Mouse (Mus musculus): ENCODE measurements around the gene Slc7a11. TPM values are rescaled to one million over a fixed set of nuclear protein-coding genes. Genes with fewer than 3 reads are reported as not detected.

Gene Slc7a11
- total and polyA plus RNA-seq, 3 experiments: 0.03 to 0.98 (median 0.38) TPM

DNA sequence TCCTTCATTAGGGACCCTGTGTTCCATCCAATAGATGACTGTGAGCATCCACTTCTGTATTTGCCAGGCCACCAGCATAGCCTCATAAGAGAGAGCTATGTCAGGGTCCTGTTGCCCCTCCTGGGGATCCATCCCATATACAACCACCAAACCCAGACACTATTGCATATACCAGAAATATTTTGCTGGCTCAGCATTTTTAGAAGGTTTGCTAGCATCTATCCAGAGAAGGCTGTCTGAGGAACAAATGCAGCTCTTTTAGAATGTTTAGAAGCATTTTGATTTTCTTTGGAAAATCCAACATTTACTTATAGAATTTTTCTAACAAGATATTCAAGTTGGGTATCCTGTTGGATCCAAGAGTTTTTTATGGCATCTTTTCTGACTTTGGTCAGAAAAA, 299.3 kb downstream of the Slc7a11 start:
- H3K4me3 ChIP-seq (ENCODE audit: low read depth, low read length): no peak overlapping the region
- H3K9me3 ChIP-seq (replicated peaks): no peaks in the 10 kb centered on the region
- DNase-seq (ENCODE audit: low spot score) (no peak), ATAC-seq (ENCODE audit: extremely low read depth, insufficient number of reproducible peaks, low FRiP score, poor library complexity, severe bottlenecking) (no peak)
- H3K36me3 ChIP-seq (replicated peaks): no peaks in the 10 kb centered on the region
- H3K4me1 ChIP-seq (ENCODE audit: insufficient read depth, low read depth, low read length): no peaks in the 10 kb centered on the region
- TF ChIP-seq POLR2AphosphoS5 (IDR thresholded peaks at IDR 0.05; ENCODE audit: insufficient replicate concordance, low read depth, low read length) (no peak), TAL1 (conservative IDR thresholded peaks at IDR 0.05; ENCODE audit: low read depth, low read length) (no peak), GATA2 (IDR thresholded peaks at IDR 0.05; ENCODE audit: borderline replicate concordance, low read depth, low read length) (no peak), GATA1 (IDR thresholded peaks at IDR 0.05; ENCODE audit: borderline replicate concordance, low read length) (no peak), CTCF (IDR thresholded peaks at IDR 0.05; ENCODE audit: low read depth, low read length) (no peak)
- no peaks in the 10 kb centered on the region for H3K27me3 ChIP-seq (ENCODE audit: insufficient read depth, low read length)

DNA sequence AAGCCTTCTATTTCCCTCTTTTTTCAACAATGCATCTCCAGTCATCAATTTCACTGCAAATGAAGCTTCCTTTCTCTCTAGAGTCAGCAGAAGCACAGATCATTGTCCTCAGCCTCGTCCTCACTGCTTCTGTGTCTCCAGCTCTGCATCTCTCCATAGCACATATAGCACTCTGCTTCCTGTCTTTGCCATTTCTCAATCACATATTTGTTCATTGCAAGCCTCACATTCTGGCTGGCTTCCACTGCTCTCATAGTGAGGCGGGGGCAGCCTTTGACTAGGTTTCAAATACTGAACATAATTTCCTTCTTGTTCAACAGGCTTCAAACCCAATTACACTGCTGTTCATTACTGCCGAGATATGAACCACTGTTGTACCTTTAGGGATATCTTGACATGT, 305.1 kb downstream of the Slc7a11 start:
- no peak for ATAC-seq (ENCODE audit: extremely low read depth, insufficient number of reproducible peaks, low FRiP score, poor library complexity, severe bottlenecking)
- H3K27me3 ChIP-seq (ENCODE audit: insufficient read depth, low read length): no peaks in the 10 kb centered on the region
- no peak overlapping the region for H3K4me3 ChIP-seq (ENCODE audit: low read depth, low read length)
- H3K9me3 ChIP-seq (replicated peaks): no peaks in the 10 kb centered on the region
- no peaks in the 10 kb centered on the region for H3K36me3 ChIP-seq (replicated peaks)
- no peaks in the 10 kb centered on the region for H3K4me1 ChIP-seq (ENCODE audit: insufficient read depth, low read depth, low read length)
- no peak for TF ChIP-seq GATA2 (IDR thresholded peaks at IDR 0.05; ENCODE audit: borderline replicate concordance, low read depth, low read length)
- no peak for TF ChIP-seq CTCF (IDR thresholded peaks at IDR 0.05; ENCODE audit: low read depth, low read length)
- no peak for TF ChIP-seq GATA1 (IDR thresholded peaks at IDR 0.05; ENCODE audit: borderline replicate concordance, low read length)
- TF ChIP-seq TAL1 (conservative IDR thresholded peaks at IDR 0.05; ENCODE audit: low read depth, low read length): no peak
- no peak for TF ChIP-seq POLR2AphosphoS5 (IDR thresholded peaks at IDR 0.05; ENCODE audit: insufficient replicate concordance, low read depth, low read length)
- no peak for DNase-seq (ENCODE audit: low spot score)

DNA sequence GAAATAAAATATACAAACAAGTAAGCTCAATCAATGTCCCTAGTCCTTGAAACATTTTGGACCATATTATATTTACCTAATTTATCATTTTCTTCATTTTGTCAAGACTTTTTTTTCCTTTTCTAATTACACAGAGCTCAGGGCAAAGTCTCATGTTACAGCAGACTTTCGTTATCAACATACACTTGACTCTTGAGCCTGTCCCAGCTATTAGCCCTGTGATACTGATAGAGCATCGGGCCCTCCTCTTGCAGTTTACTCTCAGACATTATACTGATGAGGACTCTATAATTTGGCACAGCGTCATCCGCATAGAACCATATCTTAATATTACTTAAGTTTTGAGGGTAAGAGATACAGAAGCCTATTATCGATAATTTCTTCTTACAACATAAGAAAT, 311.2 kb downstream of the Slc7a11 start:
- H3K4me1 ChIP-seq (ENCODE audit: insufficient read depth, low read depth, low read length): no peaks in the 10 kb centered on the region
- TF ChIP-seq GATA1 (IDR thresholded peaks at IDR 0.05; ENCODE audit: borderline replicate concordance, low read length): no peak
- TF ChIP-seq CTCF (IDR thresholded peaks at IDR 0.05; ENCODE audit: low read depth, low read length): no peak
- no peaks in the 10 kb centered on the region for H3K36me3 ChIP-seq (replicated peaks)
- no peak overlapping the region for H3K4me3 ChIP-seq (ENCODE audit: low read depth, low read length)
- 0 out of 2 replicates have a peak, but pooled peaks cover 2% of the 10 kb centered on the region for H3K9me3 ChIP-seq (replicated peaks)
- DNase-seq (ENCODE audit: low spot score) (no peak), ATAC-seq (ENCODE audit: extremely low read depth, insufficient number of reproducible peaks, low FRiP score, poor library complexity, severe bottlenecking) (no peak)
- no peaks in the 10 kb centered on the region for H3K27me3 ChIP-seq (ENCODE audit: insufficient read depth, low read length)

DNA sequence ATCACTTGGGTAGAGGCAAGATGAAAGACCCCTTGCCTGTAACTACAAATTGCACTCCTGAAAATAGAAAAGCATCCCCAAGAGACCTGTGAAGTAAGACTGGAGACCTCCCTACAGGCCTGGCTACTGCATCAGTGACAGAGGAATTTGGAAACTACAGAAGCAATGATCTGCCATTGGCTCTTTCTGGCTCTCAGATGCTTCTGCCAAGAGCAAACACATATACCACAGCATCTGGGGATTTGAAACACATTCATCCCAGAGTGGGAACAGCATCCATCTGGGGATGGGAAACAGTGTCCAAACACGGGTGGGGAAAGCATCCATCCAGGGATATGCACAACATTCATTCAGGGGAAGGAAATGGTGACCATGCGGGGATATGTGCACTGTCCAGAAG, 313.1 kb downstream of the Slc7a11 start:
- ATAC-seq (ENCODE audit: extremely low read depth, insufficient number of reproducible peaks, low FRiP score, poor library complexity, severe bottlenecking) (no peak), DNase-seq (ENCODE audit: low spot score) (no peak)
- 0 out of 2 replicates have a peak, but pooled peaks cover 2% of the 10 kb centered on the region for H3K9me3 ChIP-seq (replicated peaks)
- TF ChIP-seq GATA1 (IDR thresholded peaks at IDR 0.05; ENCODE audit: borderline replicate concordance, low read length) (no peak), TAL1 (conservative IDR thresholded peaks at IDR 0.05; ENCODE audit: low read depth, low read length) (no peak), CTCF (IDR thresholded peaks at IDR 0.05; ENCODE audit: low read depth, low read length) (no peak), POLR2AphosphoS5 (IDR thresholded peaks at IDR 0.05; ENCODE audit: insufficient replicate concordance, low read depth, low read length) (no peak), GATA2 (IDR thresholded peaks at IDR 0.05; ENCODE audit: borderline replicate concordance, low read depth, low read length) (no peak)
- no peaks in the 10 kb centered on the region for H3K36me3 ChIP-seq (replicated peaks)
- H3K4me3 ChIP-seq (ENCODE audit: low read depth, low read length): no peak overlapping the region
- no peaks in the 10 kb centered on the region for H3K4me1 ChIP-seq (ENCODE audit: insufficient read depth, low read depth, low read length)
- no peaks in the 10 kb centered on the region for H3K27me3 ChIP-seq (ENCODE audit: insufficient read depth, low read length)

DNA sequence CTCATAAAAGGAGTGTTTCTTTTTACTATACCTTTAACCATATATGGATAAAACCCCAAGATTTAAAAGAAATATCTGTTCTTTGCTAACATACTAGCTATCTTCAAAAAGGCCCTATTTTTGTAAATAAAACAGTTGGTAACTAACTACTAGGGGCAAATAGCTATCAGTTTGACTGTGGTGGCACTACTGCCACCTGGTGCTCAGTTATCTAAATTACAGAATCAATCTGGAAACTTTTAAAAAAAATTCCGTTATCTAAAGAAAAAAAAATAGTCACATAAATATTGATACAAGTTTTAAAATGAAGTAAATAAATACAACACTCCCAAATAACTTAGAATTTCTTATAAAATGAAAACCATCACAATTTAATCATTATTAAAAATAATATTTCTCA, 322.4 kb downstream of the Slc7a11 start:
- no peaks in the 10 kb centered on the region for H3K27me3 ChIP-seq (ENCODE audit: insufficient read depth, low read length)
- DNase-seq (ENCODE audit: low spot score) (no peak), ATAC-seq (ENCODE audit: extremely low read depth, insufficient number of reproducible peaks, low FRiP score, poor library complexity, severe bottlenecking) (no peak)
- H3K4me1 ChIP-seq (ENCODE audit: insufficient read depth, low read depth, low read length): no peaks in the 10 kb centered on the region
- H3K4me3 ChIP-seq (ENCODE audit: low read depth, low read length): no peak overlapping the region
- H3K9me3 ChIP-seq (replicated peaks): no peaks in the 10 kb centered on the region
- TF ChIP-seq TAL1 (conservative IDR thresholded peaks at IDR 0.05; ENCODE audit: low read depth, low read length): no peak
- no peaks in the 10 kb centered on the region for H3K36me3 ChIP-seq (replicated peaks)

DNA sequence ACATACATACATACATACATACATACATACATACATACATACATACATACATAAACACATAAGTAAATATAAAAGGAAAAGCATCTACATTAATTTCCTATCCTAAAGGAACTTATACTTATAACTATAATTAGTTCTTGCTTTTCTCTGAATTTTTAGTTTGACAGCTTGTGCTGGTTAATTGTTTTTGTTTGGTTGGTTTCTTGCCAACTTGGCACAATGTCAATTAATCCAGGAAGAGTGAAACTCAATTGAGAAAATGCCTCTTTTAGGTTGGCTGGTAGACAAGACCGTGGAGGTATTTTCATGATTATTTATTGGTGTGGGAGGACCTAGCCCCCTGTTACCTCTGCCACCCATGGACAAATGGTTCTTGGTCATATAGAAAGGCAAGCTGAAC, 327.1 kb downstream of the Slc7a11 start:
- no peak for TF ChIP-seq TAL1 (conservative IDR thresholded peaks at IDR 0.05; ENCODE audit: low read depth, low read length)
- DNase-seq (ENCODE audit: low spot score): no peak
- H3K4me1 ChIP-seq (ENCODE audit: insufficient read depth, low read depth, low read length): no peaks in the 10 kb centered on the region
- no peaks in the 10 kb centered on the region for H3K27me3 ChIP-seq (ENCODE audit: insufficient read depth, low read length)
- H3K9me3 ChIP-seq (replicated peaks): peaks cover 4% of the 10 kb centered on the region; the same call in 1 of the 2 replicates
- no peak overlapping the region for H3K4me3 ChIP-seq (ENCODE audit: low read depth, low read length)
- ATAC-seq (ENCODE audit: extremely low read depth, insufficient number of reproducible peaks, low FRiP score, poor library complexity, severe bottlenecking): no peak
- no peaks in the 10 kb centered on the region for H3K36me3 ChIP-seq (replicated peaks)

DNA sequence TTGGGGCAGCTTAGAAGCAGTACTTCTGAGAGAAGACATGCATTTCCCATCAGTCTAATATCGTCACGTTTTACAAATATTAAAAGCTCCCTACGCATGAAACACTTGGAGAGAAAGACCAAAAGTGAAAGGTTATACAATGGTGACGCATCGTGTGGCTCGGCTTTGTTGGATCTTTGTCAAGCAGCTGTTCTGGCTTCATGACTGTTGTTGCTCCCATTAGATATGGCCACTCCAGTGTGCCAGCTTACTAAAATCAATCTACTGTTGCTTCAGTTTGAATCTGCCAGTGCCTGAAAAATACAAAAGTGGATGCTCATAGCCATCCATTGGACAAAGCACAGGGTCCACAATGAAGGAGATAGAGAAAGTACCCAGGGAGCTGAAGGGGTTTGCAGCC, 337.9 kb downstream of the Slc7a11 start:
- DNase-seq (ENCODE audit: low spot score): no peak
- H3K4me1 ChIP-seq (ENCODE audit: insufficient read depth, low read depth, low read length): no peaks in the 10 kb centered on the region
- no peak overlapping the region for H3K4me3 ChIP-seq (ENCODE audit: low read depth, low read length)
- H3K36me3 ChIP-seq (replicated peaks): no peaks in the 10 kb centered on the region
- H3K9me3 ChIP-seq (replicated peaks): 0 out of 2 replicates have a peak, but pooled peaks cover 3% of the 10 kb centered on the region
- no peak for TF ChIP-seq CTCF (IDR thresholded peaks at IDR 0.05; ENCODE audit: low read depth, low read length)
- TF ChIP-seq GATA1 (IDR thresholded peaks at IDR 0.05; ENCODE audit: borderline replicate concordance, low read length): no peak
- no peaks in the 10 kb centered on the region for H3K27me3 ChIP-seq (ENCODE audit: insufficient read depth, low read length)
- ATAC-seq (ENCODE audit: extremely low read depth, insufficient number of reproducible peaks, low FRiP score, poor library complexity, severe bottlenecking): no peak
